Mouse (Mus musculus): ENCODE results near the gene Med29.

DNA sequence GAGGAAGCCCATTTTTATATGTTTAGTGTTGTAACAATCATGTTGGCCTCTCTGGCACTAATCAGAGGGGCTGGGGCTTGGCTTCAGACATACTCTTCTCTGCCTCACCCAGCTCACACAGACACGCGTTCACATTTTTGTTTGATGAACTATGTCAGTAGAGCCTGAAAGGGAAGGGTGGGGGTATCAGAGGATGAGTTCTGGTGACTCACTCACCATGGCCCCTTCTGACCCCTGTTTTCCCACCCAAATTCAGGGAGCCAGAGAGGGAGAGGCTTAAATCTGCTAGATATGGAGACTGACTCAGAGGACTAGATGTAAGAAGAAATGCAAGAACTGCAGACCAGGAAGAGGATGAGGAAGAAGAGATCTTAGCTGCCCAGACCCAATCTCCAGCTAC, 26.9 kb upstream of the Med29 start:
- TF ChIP-seq EP300 (IDR thresholded peaks at IDR 0.05; ENCODE audit: low read depth) (no peak), CTCF (IDR thresholded peaks at IDR 0.05; ENCODE audit: low read depth) (no peak)
